Mouse (Mus musculus): ENCODE measurements at regions not wholly inside any gene's neighbourhood (a gene's known extent, or its start where the extent isn't known, plus 50 kb on each side); places are given as distances from the start of the nearest gene placed in this dataset.

DNA sequence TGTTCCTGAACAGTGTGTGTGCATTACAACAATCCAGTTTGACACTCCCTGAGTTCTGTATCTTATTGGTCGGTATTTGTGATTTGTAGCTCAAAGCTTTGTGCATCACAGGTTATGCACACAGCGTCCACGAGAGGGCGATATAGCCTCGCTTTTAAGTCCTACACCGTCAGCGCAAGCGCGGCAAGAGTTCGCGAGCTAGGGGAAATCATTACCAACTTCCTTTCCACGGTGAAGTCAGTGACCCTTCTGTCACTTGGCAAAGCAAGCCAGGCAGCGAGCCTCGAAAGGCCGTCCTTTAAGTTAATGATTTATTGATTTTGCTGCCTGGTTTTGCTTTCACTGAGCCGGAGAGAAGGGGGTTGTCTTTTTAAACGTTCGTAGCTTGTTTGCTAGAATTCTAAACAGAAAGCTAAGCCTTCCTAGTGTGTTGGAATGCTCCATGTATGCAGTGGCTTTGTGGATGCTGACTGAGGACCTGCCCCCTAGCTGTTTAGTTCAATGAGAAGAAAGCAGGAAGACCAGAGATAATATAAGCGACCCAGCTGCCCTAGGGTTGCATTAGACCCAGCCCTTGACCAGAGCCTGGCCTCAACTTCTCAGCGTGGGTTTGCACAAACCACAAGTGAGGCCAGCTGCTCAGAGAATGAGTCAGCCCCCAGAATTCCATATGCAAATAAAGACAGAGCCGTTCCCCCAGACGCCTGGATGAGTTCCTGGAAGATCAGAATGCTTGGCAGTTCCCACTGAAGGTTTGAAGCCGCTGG is 79.0 kb upstream of the Ipo5 start:
- peak; percentile 98 for TF ChIP-seq CTCF (IDR thresholded peaks at IDR 0.05; ENCODE audit: insufficient read depth, low read length)
- TF ChIP-seq POLR2A (IDR thresholded peaks at IDR 0.05; ENCODE audit: borderline replicate concordance, extremely low read depth, low read depth, low read length), result peak; percentile 68; the same call in 1 of the 2 replicates
